Mouse (Mus musculus) liver, embryonic 16.5 days (tissue): ENCODE results near the gene Chga. TPM values are rescaled to one million over a fixed set of nuclear protein-coding genes. Genes with fewer than 3 reads are reported as not detected.

Experiments used
- ATAC-seq: fragments of 200-750 bp; cut with Nextera tagmentation; 2 replicates; pipeline ENCODE4 v1.8.0; 2017; ENCODE audit warnings: low read depth, mild to moderate bottlenecking, moderate number of reproducible peaks, moderate library complexity
- H3K27ac ChIP-seq: fragments of 300-500 bp; sonication (generic); 2 replicates; pipeline ENCODE4 v1.5.1; 2014; ENCODE audit warnings: mild to moderate bottlenecking, low read length
- H3K27me3 ChIP-seq: fragments of 300-500 bp; sonication (generic); 2 replicates; pipeline ENCODE4 v1.6.1; 2014; ENCODE audit warnings: low read depth, low read length, mixed read lengths; ENCODE audit not compliant: control insufficient read depth, insufficient read depth
- H3K36me3 ChIP-seq: fragments of 300-500 bp; sonication (generic); 2 replicates; pipeline ENCODE4 v1.6.1; 2014; ENCODE audit warnings: mild to moderate bottlenecking; ENCODE audit not compliant: control insufficient read depth, insufficient read depth
- H3K4me1 ChIP-seq: fragments of 300-500 bp; sonication (generic); 2 replicates; pipeline ENCODE4 v1.6.1; 2014; ENCODE audit warnings: low read depth, low read length, mixed read lengths; ENCODE audit not compliant: control insufficient read depth
- H3K4me2 ChIP-seq: fragments of 300-500 bp; sonication (generic); 2 replicates; pipeline ENCODE4 v1.6.1; 2014; ENCODE audit warnings: low read depth, low read length, mixed read lengths
- H3K4me3 ChIP-seq: fragments of 300-500 bp; sonication (generic); 2 replicates; pipeline ENCODE4 v1.5.1; 2014; ENCODE audit warnings: low read depth, mild to moderate bottlenecking, low read length
- H3K9ac ChIP-seq: fragments of 300-500 bp; sonication (generic); 2 replicates; pipeline ENCODE4 v1.6.1; 2014; ENCODE audit warnings: low read depth, low read length
- H3K9me3 ChIP-seq: fragments of 300-500 bp; sonication (generic); replicated peaks from 2 replicates; pipeline ENCODE4 v1.6.1; 2016; ENCODE audit warnings: low read length; ENCODE audit not compliant: control insufficient read depth
- WGBS: fragments of 180-500 bp; shearing (Covaris S2); extraction: QIAGEN DNeasy Blood & Tissue Kit; methylation state at CpG from one replicate; pipeline ENCODE4 v1.1.7; 2014; ENCODE audit not compliant: insufficient replicate concordance; 5-methylcytosine and 5-hydroxymethylcytosine counted together
- polyA plus RNA-seq: library from polyadenylated mRNA; unstranded; fragments of >200 nt; fragmentation: Nextera tagmentation; extraction: Ambion mirVana; gene quantifications from 2 replicates; pipeline ENCODE4 v1.2.1, GENCODE M21; 2015

Gene Chga
- polyA plus RNA-seq, 1 experiment from 2014 or later: 2.2 TPM

DNA sequence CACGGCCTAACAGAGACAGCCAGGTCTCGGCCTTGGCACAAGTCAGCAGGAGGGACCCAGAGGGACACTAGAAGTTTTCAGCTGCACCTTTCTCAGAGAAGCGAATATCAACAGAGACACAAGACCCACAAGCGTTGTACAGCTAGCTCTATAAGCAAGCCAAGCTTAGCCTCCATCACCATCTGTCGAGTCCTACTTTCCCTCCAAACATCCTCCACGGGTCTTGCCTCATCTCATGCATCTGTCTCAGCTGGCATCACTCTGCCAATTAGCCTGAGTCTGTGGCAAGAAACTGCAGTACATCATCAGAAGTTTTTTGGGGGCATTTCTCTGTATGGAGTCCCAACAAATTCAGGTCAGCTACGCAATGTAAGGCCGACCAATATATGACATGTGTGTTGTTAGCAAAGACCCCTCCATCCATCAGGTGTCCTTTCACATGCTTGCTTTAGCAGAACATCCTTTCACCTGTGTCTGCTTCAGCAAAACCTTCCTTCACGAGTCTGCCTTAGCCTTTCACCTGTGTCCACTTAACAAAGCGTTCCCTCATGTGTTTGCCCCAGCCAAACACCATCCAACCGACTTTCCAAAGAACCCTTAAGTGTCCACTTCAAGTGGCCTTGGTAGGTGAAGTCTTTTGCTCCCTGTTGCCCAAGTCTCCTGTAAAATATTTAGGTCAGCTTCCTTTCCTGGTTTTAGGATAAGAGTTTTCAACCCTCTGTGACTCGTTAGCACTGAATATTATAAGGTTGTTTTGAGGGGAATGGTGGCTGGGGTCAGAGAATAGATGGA is 34.6 kb upstream of the Chga start:
- WGBS: 69% methylated on average over 12 of the region's 12 CpGs
- no peak overlapping the region for H3K4me2 ChIP-seq
- no peaks in the 10 kb centered on the region for H3K36me3 ChIP-seq
- H3K27me3 ChIP-seq: no peaks in the 10 kb centered on the region
- no peak overlapping the region for H3K9ac ChIP-seq
- no peaks in the 10 kb centered on the region for H3K9me3 ChIP-seq
- no peak overlapping the region for H3K27ac ChIP-seq
- no peak for ATAC-seq
- H3K4me3 ChIP-seq: no peak overlapping the region
- no peaks in the 10 kb centered on the region for H3K4me1 ChIP-seq

GRCm38 (mm10) chr12:102521777-102522319 is 32.9 kb upstream of the Chga start:
- no peaks in the 10 kb centered on the region for H3K4me1 ChIP-seq
- whole genome bisulfite sequencing: 54% methylated on average over 13 of the region's 13 CpGs
- no peaks in the 10 kb centered on the region for H3K9me3 ChIP-seq
- H3K27ac ChIP-seq: no peak overlapping the region
- H3K27me3 ChIP-seq: no peaks in the 10 kb centered on the region
- H3K4me3 ChIP-seq: no peak overlapping the region
- no peak overlapping the region for H3K4me2 ChIP-seq
- ATAC-seq: no peak
- no peak overlapping the region for H3K9ac ChIP-seq
- no peaks in the 10 kb centered on the region for H3K36me3 ChIP-seq

GRCm38 (mm10) chr12:102524216-102524615 is 30.6 kb upstream of the Chga start:
- Histone ChIP-seq H3K9me3 (no peaks in the 10 kb centered on the region), H3K4me3 (no peak overlapping the region), H3K4me2 (no peak overlapping the region), H3K27me3 (no peaks in the 10 kb centered on the region), H3K4me1 (no peaks in the 10 kb centered on the region; the same call in 1 of the 2 replicates), H3K27ac (no peak overlapping the region), H3K36me3 (no peaks in the 10 kb centered on the region), H3K9ac (no peak overlapping the region)
- WGBS: 32% methylated on average over 3 of the region's 3 CpGs
- ATAC-seq: no peak

- H3K9ac ChIP-seq: no peak overlapping the region
- no peaks in the 10 kb centered on the region for H3K36me3 ChIP-seq
- no peak overlapping the region for H3K4me2 ChIP-seq
- H3K27ac ChIP-seq: no peak overlapping the region
- ATAC-seq: no peak
- no peaks in the 10 kb centered on the region for H3K9me3 ChIP-seq
- no peaks in the 10 kb centered on the region for H3K27me3 ChIP-seq
- H3K4me3 ChIP-seq: no peak overlapping the region
- no peaks in the 10 kb centered on the region; the same call in 1 of the 2 replicates for H3K4me1 ChIP-seq
- WGBS: 23% methylated on average over 6 of the region's 6 CpGs
These were observed 30.0 kb upstream of the Chga start for GRCm38 (mm10) chr12:102524760-102525159.

DNA sequence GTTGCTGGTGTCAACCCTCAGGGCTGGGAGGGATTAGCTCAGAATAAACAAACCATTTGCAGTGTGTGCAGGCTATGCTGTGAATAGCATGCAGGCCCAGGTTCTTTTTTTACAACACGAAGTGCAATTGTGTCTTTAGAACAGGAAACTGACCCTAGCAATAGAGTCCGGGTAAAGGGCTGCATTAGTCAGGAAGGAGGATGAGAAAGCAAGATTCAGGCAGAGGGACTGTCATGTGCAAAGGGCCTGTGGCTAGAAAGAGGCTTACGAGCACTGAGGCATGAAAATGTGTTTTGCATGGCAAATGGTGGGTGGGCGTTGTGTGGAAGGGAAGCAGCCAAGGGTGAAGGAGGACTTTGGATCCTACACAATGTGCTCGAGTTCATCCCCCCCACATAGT is 26.8 kb upstream of the Chga start:
- Histone ChIP-seq H3K27ac (no peak overlapping the region), H3K9ac (no peak overlapping the region), H3K4me3 (no peak overlapping the region), H3K4me2 (no peak overlapping the region), H3K4me1 (no peaks in the 10 kb centered on the region; the same call in 1 of the 2 replicates), H3K9me3 (no peaks in the 10 kb centered on the region), H3K27me3 (no peaks in the 10 kb centered on the region), H3K36me3 (no peaks in the 10 kb centered on the region)
- no peak for ATAC-seq
- 39% methylated on average over 5 of the region's 5 CpGs for WGBS

GRCm38 (mm10) chr12:102535796-102536195 is 19.0 kb upstream of the Chga start:
- H3K4me1 ChIP-seq: no peaks in the 10 kb centered on the region

GRCm38 (mm10) chr12:102540278-102540677 is 14.5 kb upstream of the Chga start:
- no peak overlapping the region for H3K9ac ChIP-seq
- H3K27me3 ChIP-seq: no peaks in the 10 kb centered on the region
- H3K4me2 ChIP-seq: no peak overlapping the region
- no peak for ATAC-seq
- H3K4me1 ChIP-seq: no peaks in the 10 kb centered on the region
- no peak overlapping the region for H3K4me3 ChIP-seq
- WGBS: 56% methylated on average over 8 of the region's 8 CpGs
- H3K9me3 ChIP-seq: no peaks in the 10 kb centered on the region
- H3K36me3 ChIP-seq: no peaks in the 10 kb centered on the region
- no peak overlapping the region for H3K27ac ChIP-seq

More at GRCm38 (mm10) chr12:102535796-102536195, 19.0 kb upstream of the Chga start:
- H3K9ac ChIP-seq: no peak overlapping the region
- no peaks in the 10 kb centered on the region for H3K27me3 ChIP-seq
- WGBS: 59% methylated on average over 1 of the region's 1 CpGs
- no peak for ATAC-seq
- H3K4me3 ChIP-seq: no peak overlapping the region
- no peaks in the 10 kb centered on the region for H3K36me3 ChIP-seq
- no peaks in the 10 kb centered on the region for H3K9me3 ChIP-seq
- no peak overlapping the region for H3K27ac ChIP-seq
- H3K4me2 ChIP-seq: no peak overlapping the region

- H3K27ac ChIP-seq: no peak overlapping the region
- 88% methylated on average over 7 of the region's 7 CpGs for WGBS
- ATAC-seq: no peak
These were observed 13.6 kb upstream of the Chga start for GRCm38 (mm10) chr12:102541168-102541567.

DNA sequence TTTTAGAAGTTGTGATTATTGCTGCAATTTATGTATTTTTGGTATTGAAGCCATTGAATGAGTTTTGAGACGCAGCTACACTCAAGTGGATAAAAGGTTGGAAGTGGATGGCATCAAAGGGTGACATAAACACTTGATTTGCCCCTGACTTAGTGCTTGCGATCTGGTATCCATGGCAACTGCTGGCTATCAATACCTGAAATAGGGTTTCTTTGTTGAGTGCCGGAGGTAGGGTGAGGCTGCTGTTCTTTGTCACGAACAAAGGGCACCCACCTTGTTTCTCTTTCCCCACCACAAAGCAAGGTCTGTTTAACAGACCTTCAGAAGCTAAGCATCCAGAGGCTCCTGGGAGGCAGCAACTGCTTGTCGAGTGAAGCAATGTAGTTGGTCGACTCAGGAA is 9.6 kb upstream of the Chga start:
- H3K4me2 ChIP-seq: no peak overlapping the region
- H3K4me1 ChIP-seq: no peaks in the 10 kb centered on the region; the same call in 1 of the 2 replicates
- H3K27ac ChIP-seq: no peak overlapping the region
- H3K9ac ChIP-seq: no peak overlapping the region
- ATAC-seq: no peak
- H3K4me3 ChIP-seq: no peak overlapping the region
- no peaks in the 10 kb centered on the region for H3K36me3 ChIP-seq
- no peaks in the 10 kb centered on the region for H3K27me3 ChIP-seq
- WGBS: 50% methylated on average over 6 of the region's 6 CpGs
- no peaks in the 10 kb centered on the region for H3K9me3 ChIP-seq

More at GRCm38 (mm10) chr12:102541168-102541567, 13.6 kb upstream of the Chga start:
- Histone ChIP-seq H3K27me3 (no peaks in the 10 kb centered on the region), H3K4me2 (no peak overlapping the region), H3K9ac (no peak overlapping the region), H3K4me1 (no peaks in the 10 kb centered on the region), H3K9me3 (no peaks in the 10 kb centered on the region), H3K4me3 (no peak overlapping the region), H3K36me3 (no peaks in the 10 kb centered on the region)
